Mouse (Mus musculus) midbrain, postnatal 0 days (tissue): Measurements from ENCODE around the gene Hist1h2bg. TPM values are rescaled to one million over a fixed set of nuclear protein-coding genes. Genes with fewer than 3 reads are reported as not detected.
"Not testable (repeated sequence)": the region's sequence is repeated elsewhere in the genome, so short reads cannot be mapped to it uniquely, and the experiment has no call there.

ENCODE experiments used
- ATAC-seq: fragments of 200-750 bp; cut with Nextera tagmentation; 2 replicates; pipeline ENCODE4 v1.8.0; 2017; ENCODE audit warnings: moderate number of reproducible peaks, mild to moderate bottlenecking, moderate TSS enrichment, moderate library complexity; ENCODE audit not compliant: low FRiP score
- DNase-seq: peaks from one replicate; pipeline ENCODE4 v3.0.0-alpha.2; 2015; ENCODE audit warnings: low spot score
- H3K27ac ChIP-seq: fragments of 300-500 bp; sonication (generic); 2 replicates; pipeline ENCODE4 v1.5.1; 2014; ENCODE audit warnings: low read depth, mild to moderate bottlenecking, low read length, mixed read lengths
- H3K27me3 ChIP-seq: fragments of 300-500 bp; sonication (generic); 2 replicates; pipeline ENCODE4 v1.6.1; 2014; ENCODE audit warnings: low read length, control low read depth, mixed read lengths; ENCODE audit not compliant: insufficient read depth
- H3K36me3 ChIP-seq: fragments of 300-500 bp; sonication (generic); 2 replicates; pipeline ENCODE4 v1.6.1; 2014; ENCODE audit warnings: low read length, control low read depth, mixed read lengths; ENCODE audit not compliant: insufficient read depth
- H3K4me1 ChIP-seq: fragments of 300-500 bp; sonication (generic); 2 replicates; pipeline ENCODE4 v1.6.1; 2014; ENCODE audit warnings: mild to moderate bottlenecking, control low read depth, antibody characterized with exemption, low read length, mixed read lengths; ENCODE audit not compliant: insufficient read depth
- H3K4me2 ChIP-seq: fragments of 300-500 bp; sonication (generic); 2 replicates; pipeline ENCODE4 v1.6.1; 2014; ENCODE audit warnings: low read depth, mild to moderate bottlenecking, low read length, mixed read lengths; ENCODE audit not compliant: poor library complexity, severe bottlenecking
- H3K4me3 ChIP-seq: fragments of 300-500 bp; sonication (generic); 2 replicates; pipeline ENCODE4 v1.5.1; 2014; ENCODE audit warnings: low read depth, mild to moderate bottlenecking, low read length, moderate library complexity
- H3K9ac ChIP-seq: fragments of 300-500 bp; sonication (generic); replicated peaks from 2 replicates; pipeline ENCODE4 v1.6.1; 2014; ENCODE audit warnings: mild to moderate bottlenecking, low read length, moderate library complexity, mixed read lengths; ENCODE audit not compliant: poor library complexity, severe bottlenecking
- H3K9me3 ChIP-seq: fragments of 300-500 bp; sonication (generic); 2 replicates; pipeline ENCODE4 v1.6.1; 2016; ENCODE audit warnings: low read length, control low read depth
- CTCF ChIP-seq: IDR thresholded peaks from 2 replicates; pipeline ENCODE4 v1.5.1; 2016; ENCODE audit warnings: antibody characterized with exemption, mild to moderate bottlenecking
- WGBS: fragments of 180-500 bp; shearing (Covaris S2); extraction: QIAGEN DNeasy Blood & Tissue Kit; methylation state at CpG from one replicate; pipeline ENCODE4 v1.1.7; 2014; 5-methylcytosine and 5-hydroxymethylcytosine counted together
- polyA plus RNA-seq: library from polyadenylated mRNA; unstranded; fragments of >200 nt; fragmentation: Nextera tagmentation; extraction: Ambion mirVana; gene quantifications from 2 replicates; pipeline ENCODE4 v1.2.1, GENCODE M21; 2015
- total RNA-seq: library from RNA; depleted of rRNA; stranded (reverse); fragments of >200 nt; gene quantifications from 2 replicates; pipeline ENCODE4 v1.2.3, GENCODE M21; 2014

The Hist1h2bg gene
- total and polyA plus RNA-seq, 2 experiments from 2014 or later = 2.8 to 572 TPM

GRCm38 (mm10) chr13:23529005-23529404 is 42.2 kb upstream of the Hist1h2bg start:
- Histone ChIP-seq H3K4me2 (no peak overlapping the region), H3K27ac (no peak overlapping the region), H3K9me3 (no peaks in the 10 kb centered on the region), H3K4me3 (no peak overlapping the region), H3K9ac (no peak overlapping the region), H3K4me1 (peaks cover 7% of the 10 kb centered on the region; the same call in 1 of the 2 replicates), H3K36me3 (no peaks in the 10 kb centered on the region), H3K27me3 (no peaks in the 10 kb centered on the region)
- 80% methylated on average over 5 of the region's 5 CpGs for whole genome bisulfite sequencing
- no peak for ATAC-seq
- no peak for DNase-seq
- no peak for TF ChIP-seq CTCF

- Histone ChIP-seq H3K27me3 (no peaks in the 10 kb centered on the region), H3K27ac (no peak overlapping the region), H3K9me3 (no peaks in the 10 kb centered on the region), H3K36me3 (no peaks in the 10 kb centered on the region), H3K4me1 (peaks cover 10% of the 10 kb centered on the region), H3K4me3 (peak overlapping the region; percentile 52), H3K4me2 (peak overlapping the region; percentile 58), H3K9ac (no peak overlapping the region)
- ATAC-seq (no peak), DNase-seq (no peak)
- no peak for TF ChIP-seq CTCF
- 24% methylated on average over 2 of the region's 2 CpGs for WGBS
Measured at GRCm38 (mm10) chr13:23529480-23530165, 41.6 kb upstream of the Hist1h2bg start.

- peak overlapping the region; percentile 52 for H3K4me3 ChIP-seq
- ATAC-seq (0 out of 2 replicates have a peak, but pooled peaks have one; percentile 38), DNase-seq (peak; percentile 58)
- peaks cover 10% of the 10 kb centered on the region for H3K4me1 ChIP-seq
- no peaks in the 10 kb centered on the region for H3K36me3 ChIP-seq
- peak overlapping the region; percentile 58 for H3K4me2 ChIP-seq
- H3K27ac ChIP-seq = peak overlapping the region; percentile 93
- H3K27me3 ChIP-seq = no peaks in the 10 kb centered on the region
- under 1% methylated on average over 20 of the region's 20 CpGs for WGBS
- peak overlapping the region; percentile 66 for H3K9ac ChIP-seq
- H3K9me3 ChIP-seq = no peaks in the 10 kb centered on the region
- TF ChIP-seq CTCF = no peak
Measured at GRCm38 (mm10) chr13:23530181-23530900, 40.9 kb upstream of the Hist1h2bg start.

GRCm38 (mm10) chr13:23530901-23531875 is 40.0 kb upstream of the Hist1h2bg start, which contains the start of gene Hist1h4h:
Hist1h4h (plus strand) TSS chr13:23531050.
- DNase-seq (peak; percentile 99), ATAC-seq (peak; percentile 90)
- Histone ChIP-seq H3K4me1 (peaks cover 10% of the 10 kb centered on the region), H3K4me3 (peak within 1 kb of the TSS; percentile 52), H3K9ac (peak within 1 kb of the TSS; percentile 66), H3K9me3 (no peaks in the 10 kb centered on the region), H3K27me3 (no peaks in the 10 kb centered on the region), H3K4me2 (peak within 1 kb of the TSS; percentile 58), H3K27ac (peak within 1 kb of the TSS; percentile 93), H3K36me3 (no peaks in the 10 kb centered on the region)
- WGBS = under 1% methylated on average over 56 of the region's 70 CpGs
- TF ChIP-seq CTCF = no peak

- Histone ChIP-seq H3K9me3 (no peaks in the 10 kb centered on the region), H3K4me3 (peak overlapping the region; percentile 52), H3K27me3 (no peaks in the 10 kb centered on the region), H3K4me2 (peak overlapping the region; percentile 58), H3K9ac (no peak overlapping the region), H3K4me1 (peaks cover 10% of the 10 kb centered on the region), H3K36me3 (no peaks in the 10 kb centered on the region), H3K27ac (no peak overlapping the region)
- 21% methylated on average over 9 of the region's 9 CpGs for WGBS
- DNase-seq = no peak
- TF ChIP-seq CTCF = no peak
- ATAC-seq = no peak
Measured at GRCm38 (mm10) chr13:23532262-23533075, 38.7 kb upstream of the Hist1h2bg start.

- not testable (repeated sequence) for H3K9me3 ChIP-seq, H3K27me3 ChIP-seq
- 0% methylated on average over 23 of the region's 53 CpGs for WGBS
Measured at GRCm38 (mm10) chr13:23533560-23534367, 37.4 kb upstream of the Hist1h2bg start, which contains the start of gene Hist1h2af. Hist1h2af (plus strand) TSS chr13:23533906.

More at GRCm38 (mm10) chr13:23533560-23534367, 37.4 kb upstream of the Hist1h2bg start, which contains the start of gene Hist1h2af:
- not testable (repeated sequence) for H3K36me3 ChIP-seq, H3K9ac ChIP-seq, H3K27ac ChIP-seq, ATAC-seq
- peak within 1 kb of the TSS; percentile 46 for H3K4me3 ChIP-seq
- DNase-seq = peak; percentile 94
- peaks cover 10% of the 10 kb centered on the region for H3K4me1 ChIP-seq
- peak within 1 kb of the TSS; percentile 69 for H3K4me2 ChIP-seq
